Mouse (Mus musculus) CD4-positive, CD25-positive, alpha-beta regulatory T cell, adult 9 weeks (primary cell): ENCODE measurements around the gene Gm5930. TPM values are rescaled to one million over a fixed set of nuclear protein-coding genes. Genes with fewer than 3 reads are reported as not detected.

Source experiments
- polyA plus RNA-seq: library from polyadenylated mRNA; unstranded; fragments of 100-300 nt; shearing (Covaris generic); gene quantifications from one replicate; pipeline ENCODE4 v1.2.1, GENCODE M21; 2017

Gene Gm5930
- polyA plus RNA-seq: not detected

DNA sequence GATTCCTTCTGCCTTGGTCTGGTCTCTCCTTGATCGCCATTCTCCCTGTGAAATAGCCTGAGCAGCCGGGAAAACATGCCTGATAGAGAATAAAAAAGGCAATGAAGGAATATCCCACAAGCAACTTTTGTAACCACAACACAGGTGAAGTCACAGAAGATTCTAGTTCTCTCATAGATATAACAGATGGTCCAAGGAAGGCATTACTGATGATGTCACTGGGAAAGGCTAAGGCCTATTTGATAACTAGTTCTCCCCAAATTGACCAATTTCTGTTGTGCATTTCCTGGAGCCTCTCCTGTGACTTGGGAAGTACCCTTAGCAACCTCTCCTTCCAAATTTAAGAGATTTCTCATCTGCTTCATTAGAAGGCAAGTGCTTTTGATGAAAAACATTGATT is at the start of gene Gm5930:
Gm5930 (minus strand) TSS at position 101 of the 400 bp plus-strand sequence.

GRCm38 (mm10) chr14:44365057-44365456 is 26.7 kb upstream of the Gm5930 start, which contains the start of gene Gm8229:
Gene Gm8229 (plus strand): TSS chr14:44365357.

DNA sequence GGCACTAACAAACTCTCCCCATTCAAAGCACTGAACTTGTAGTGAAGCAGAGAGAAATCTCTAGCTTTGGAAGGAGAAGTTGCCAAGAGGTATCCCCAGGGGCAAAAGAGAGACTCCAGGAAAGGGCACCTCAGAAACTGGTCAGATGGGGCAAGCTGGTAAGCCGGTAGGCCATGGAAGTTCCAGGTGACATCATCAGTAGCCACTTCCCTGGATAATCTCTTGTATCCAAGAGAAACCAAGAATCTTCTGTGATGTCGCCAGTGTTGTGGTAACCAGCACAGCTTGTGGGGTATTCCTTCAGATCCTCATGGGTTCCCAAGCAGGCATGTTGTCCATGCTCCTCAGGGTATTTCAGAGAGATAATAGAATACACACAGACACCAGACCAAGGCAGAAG is 53.1 kb downstream of the Gm5930 start, which contains the start of gene Gm8220:
Gm8220 (plus strand) TSS at position 301 of the 400 bp plus-strand sequence.

Other genes starting within 250 kb of the Gm5930 start
- gene Ear2, start 235.9 kb downstream of the Gm5930 start, polyA plus RNA-seq: not detected
- not detected for gene Gm3327, start 214.7 kb downstream of the Gm5930 start, polyA plus RNA-seq
- not detected for gene Gm8212, start 140.9 kb downstream of the Gm5930 start, polyA plus RNA-seq
- gene 4930503E14Rik, start 125.3 kb downstream of the Gm5930 start, polyA plus RNA-seq: not detected
- not detected for gene Gm8220, start 53.0 kb downstream of the Gm5930 start, polyA plus RNA-seq
- gene Gm8229, start 26.8 kb upstream of the Gm5930 start, polyA plus RNA-seq: not detected
- gene Gm3371, start 72.1 kb upstream of the Gm5930 start, polyA plus RNA-seq: not detected
- gene Gm8232, start 95.1 kb upstream of the Gm5930 start, polyA plus RNA-seq: not detected
- not detected for gene BC061237, start 153.9 kb upstream of the Gm5930 start, polyA plus RNA-seq
- not detected for gene Gm17093, start 179.7 kb upstream of the Gm5930 start, polyA plus RNA-seq
- gene Gm8247, start 244.6 kb upstream of the Gm5930 start, polyA plus RNA-seq: not detected